Mouse (Mus musculus): ENCODE measurements at regions not wholly inside any gene's neighbourhood (a gene's known extent, or its start where the extent isn't known, plus 50 kb on each side); places are given as distances from the start of the nearest gene placed in this dataset.
A peak's percentile ranks its signal among the peaks of the same experiment; 100 is the strongest.
"Not testable (repeated sequence)": the region's sequence is repeated elsewhere in the genome, so short reads cannot be mapped to it uniquely, and the experiment has no call there.

DNA sequence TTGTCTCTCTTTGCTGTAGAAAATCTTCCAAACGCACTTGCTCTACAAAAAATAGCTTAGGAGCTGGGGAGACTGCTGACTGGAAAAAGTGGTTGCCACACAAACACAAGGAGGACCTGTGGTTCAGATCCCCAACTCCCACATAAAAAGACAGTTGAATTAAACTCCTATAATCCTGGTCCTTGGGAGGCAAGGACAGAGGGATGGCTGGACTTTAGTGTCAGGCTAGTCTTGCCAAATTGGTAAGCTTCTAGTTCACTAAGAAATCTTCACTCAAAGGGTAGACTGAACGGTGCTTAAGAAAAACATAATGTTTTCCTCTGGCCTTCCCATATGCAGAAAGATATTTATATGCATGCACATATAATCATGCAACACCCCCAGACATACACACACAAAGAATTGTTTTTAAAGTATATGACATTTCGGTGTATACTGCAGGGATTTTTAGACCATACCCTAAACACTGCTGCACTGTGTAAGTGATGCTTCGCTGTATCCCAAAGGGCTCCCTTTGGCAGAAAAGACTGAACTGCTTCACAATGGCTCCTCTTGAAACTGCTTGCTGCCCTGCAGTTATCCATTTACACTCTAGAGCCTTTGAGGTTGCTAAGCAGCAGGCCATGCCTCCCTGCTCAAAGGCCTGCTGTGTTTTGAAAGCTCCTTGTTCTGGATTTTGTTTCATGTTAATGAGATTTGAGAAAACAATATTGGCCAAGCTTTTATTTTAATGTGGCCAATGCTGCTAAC is 1299.3 kb downstream of the Zfp704 start:
- DNase-seq (ENCODE audit: low spot score), result no peak

- DNase-seq (ENCODE audit: low spot score), result no peak
These were observed 1302.6 kb downstream of the Zfp704 start for GRCm38 (mm10) chr3:8307296-8307695.

GRCm38 (mm10) chr3:8304784-8305183 is 1305.1 kb downstream of the Zfp704 start:
- no peak for DNase-seq (ENCODE audit: low spot score)

DNA sequence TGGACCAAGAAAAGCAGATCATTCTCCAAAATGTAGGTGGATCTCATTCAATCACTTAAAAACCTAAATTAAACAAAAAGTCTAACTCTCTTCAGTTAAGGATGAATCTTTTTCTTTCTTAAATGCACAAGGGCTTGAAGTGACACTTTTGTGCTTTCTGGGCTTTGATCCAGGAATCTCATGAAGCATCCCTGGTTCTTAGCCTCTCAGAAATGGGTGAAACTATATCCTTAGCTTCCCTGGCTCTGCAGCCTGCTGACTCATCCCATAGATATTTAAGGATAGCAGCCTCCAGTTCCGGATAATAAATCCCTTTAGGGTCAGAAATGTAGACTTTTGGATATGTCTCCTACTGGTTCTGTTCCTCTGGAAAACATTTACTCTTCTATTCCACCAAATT is 1316.8 kb downstream of the Zfp704 start:
- no peak for DNase-seq (ENCODE audit: low spot score)

DNA sequence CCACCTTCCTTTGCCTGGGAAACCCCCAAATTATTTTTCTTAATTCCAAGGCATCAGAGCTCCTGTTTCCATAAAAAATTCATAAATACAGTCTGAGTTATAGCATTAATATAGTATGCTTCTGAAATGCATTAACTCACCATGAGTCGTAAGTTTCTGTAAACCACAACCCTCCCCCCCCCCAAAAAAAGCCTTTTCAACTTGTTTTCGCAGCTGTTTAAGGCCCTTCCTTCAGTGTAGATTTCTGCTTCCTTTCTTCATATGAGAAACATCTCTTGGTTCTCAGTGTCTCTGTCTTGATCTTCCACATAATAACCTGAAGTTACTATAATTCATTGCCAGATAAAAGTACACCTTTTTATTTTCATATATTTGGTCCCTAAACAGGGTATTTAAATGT is 1320.3 kb downstream of the Zfp704 start:
- no peak for DNase-seq (ENCODE audit: low spot score)

- DNase-seq (ENCODE audit: low spot score), result no peak
These were observed 1321.4 kb downstream of the Zfp704 start for GRCm38 (mm10) chr3:8288437-8288836.

DNA sequence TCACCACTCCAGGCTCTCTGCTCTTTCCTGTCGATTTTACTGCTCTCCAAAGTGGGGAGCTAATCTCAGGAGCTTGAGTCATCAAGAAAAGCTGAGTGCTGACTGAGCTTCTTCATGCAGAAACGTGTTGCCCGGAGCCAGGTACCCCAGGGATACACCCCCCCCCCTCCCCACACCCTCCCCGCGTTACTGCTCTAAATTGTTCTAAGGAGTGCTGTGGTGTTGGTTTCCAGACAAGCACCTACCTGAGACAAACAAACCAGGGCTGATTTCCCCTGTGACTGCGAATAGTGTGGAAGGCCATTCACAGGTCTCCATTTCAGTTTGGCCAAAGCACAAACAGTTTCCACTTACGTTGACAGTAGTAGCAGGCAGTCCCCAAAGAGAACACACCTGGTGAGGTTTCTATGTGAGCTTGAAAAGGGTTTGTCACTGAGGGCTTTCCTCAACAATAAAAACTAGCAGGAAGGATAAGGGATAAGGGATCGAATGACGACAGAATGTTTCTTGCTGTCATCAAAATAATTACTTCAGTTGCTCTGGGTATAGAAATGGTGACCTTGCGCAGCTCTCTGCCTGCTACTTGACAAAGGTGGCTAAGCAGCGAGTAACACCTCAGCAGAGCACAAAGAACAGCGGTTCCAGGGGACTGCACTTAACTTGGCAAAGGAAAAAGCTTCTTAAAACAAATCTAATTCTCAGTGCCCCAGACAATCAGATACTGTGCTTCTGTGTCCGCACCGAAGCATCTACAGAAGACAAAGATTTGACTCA is 1325.0 kb downstream of the Zfp704 start:
- DNase-seq (ENCODE audit: low spot score), result no peak

GRCm38 (mm10) chr3:8282411-8282810 is 1327.5 kb downstream of the Zfp704 start:
- DNase-seq (ENCODE audit: low spot score), result no peak

GRCm38 (mm10) chr3:8276661-8277060 is 1333.2 kb downstream of the Zfp704 start:
- DNase-seq (ENCODE audit: low spot score), result no peak

- no peak for DNase-seq (ENCODE audit: low spot score)
These were observed 1339.0 kb downstream of the Zfp704 start for GRCm38 (mm10) chr3:8270935-8271298.

DNA sequence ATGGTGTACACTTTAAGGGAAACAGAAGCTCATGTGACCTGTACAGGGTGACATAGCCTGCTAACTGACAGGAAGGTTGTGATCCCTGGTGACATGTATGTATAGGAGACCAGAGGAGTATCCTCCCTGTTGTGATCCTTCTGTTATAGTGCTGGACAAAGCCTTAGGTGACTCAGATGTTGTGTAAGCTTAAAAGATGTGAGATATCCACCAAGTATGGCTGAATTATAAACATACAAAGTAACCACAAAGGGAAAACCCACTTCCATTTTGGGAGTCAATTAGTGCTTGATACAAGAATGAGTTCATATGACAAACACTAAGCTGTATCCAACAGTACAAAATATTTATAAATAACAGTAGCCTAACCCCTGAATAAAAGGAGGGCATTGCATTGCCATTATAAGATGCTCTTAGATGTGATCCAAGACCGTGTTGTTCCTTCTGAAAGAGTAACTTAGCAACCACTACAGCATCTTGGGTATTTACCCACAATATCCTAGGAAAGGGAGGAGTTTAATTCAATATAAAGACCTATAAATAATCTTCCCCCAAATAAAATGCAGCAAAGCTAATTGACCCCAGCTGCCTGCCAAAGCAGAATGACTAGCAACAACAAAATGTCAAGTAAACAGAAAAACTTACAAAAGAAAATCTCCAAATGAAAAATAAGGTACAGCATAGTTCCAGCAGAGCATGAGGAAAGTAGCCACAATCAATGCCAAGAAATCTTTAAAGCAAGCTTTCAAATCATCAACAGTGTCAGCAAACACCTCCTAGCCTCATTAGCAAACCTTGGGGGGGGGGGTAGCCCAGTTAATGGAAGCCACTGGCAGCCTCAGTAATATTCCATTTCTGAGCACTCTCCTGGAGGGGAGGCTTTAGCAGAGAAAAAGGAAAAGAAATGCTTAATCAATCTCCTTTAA is 1339.6 kb downstream of the Zfp704 start:
- DNase-seq (ENCODE audit: low spot score), result no peak

DNA sequence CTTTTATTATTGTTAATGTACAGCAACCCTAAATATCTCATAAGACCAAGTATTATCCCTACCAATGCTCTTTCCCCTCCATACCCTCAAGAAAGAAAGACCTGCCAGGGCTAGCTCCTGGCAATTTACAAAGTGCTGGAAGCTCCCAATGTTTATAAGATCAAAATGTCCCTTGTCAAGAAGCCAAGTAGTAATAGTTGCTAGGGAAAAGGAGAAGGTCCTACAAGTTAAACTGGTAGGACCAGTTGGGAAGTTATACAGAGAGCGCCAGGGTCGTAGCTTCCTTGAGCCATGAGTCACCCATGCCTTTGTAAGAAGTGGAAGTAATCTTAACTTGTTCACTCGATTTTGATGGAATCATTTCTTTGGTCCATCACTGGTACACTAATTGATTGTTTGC is 1344.1 kb downstream of the Zfp704 start:
- no peak for DNase-seq (ENCODE audit: low spot score)

GRCm38 (mm10) chr3:8264366-8265033 is 1345.4 kb downstream of the Zfp704 start:
- no peak for DNase-seq (ENCODE audit: low spot score)

DNA sequence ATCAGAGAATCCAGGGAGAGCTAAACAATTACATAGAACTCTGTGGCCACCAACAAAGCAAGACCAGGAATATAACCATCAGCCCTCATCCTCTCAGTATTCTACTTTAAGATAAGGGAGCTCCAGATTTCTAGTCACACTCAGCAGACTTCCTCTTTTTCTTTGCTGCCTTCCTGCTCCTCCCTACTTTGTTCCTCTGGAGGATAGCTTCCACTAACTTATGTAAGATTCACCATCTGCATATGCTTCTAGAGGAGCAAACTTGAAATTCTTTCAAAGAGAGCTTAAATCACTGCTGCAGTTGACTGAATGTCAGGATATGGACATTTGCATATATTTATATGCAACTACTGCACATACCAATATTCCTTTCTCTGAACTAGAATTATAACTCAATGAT is 1352.6 kb downstream of the Zfp704 start:
- no peak for DNase-seq (ENCODE audit: low spot score)

DNA sequence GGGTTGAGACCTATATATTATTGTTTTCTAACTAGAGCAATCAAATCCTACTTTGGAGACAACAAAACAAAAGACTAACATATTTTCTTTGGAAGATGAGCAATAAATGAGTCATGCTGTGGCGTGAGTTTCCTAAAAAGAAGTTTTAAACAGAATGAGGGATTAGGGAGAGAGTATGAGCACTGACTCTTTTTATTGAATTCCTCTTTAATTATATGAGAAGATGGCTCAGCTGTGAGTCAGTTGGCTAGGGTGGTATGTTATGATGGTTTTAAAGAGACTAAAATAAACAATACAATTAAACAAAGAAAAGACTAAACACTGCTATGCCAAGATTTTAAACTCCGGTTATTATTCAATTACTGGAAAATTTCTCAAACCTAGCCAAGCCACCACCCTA is 1357.6 kb downstream of the Zfp704 start:
- no peak for DNase-seq (ENCODE audit: low spot score)

DNA sequence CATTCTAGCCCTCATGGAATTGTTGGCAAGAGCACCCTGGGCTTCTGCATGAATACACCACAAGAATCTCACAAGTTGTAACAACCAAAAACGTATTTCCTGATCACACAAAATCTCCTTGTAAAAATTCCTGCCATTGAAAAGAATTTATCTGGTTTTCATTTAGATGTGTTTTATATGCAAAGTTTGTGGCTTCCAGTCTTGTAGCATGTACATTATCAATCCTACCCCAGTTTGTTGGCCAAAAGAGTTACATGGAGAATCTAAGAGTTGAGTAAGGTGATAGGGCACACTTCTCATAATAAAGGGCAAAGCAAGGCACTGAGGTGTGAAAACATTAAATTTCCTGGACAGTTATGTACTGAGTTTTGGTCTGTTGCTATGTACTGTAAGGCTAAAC is 1361.0 kb downstream of the Zfp704 start:
- no peak for DNase-seq (ENCODE audit: low spot score)

DNA sequence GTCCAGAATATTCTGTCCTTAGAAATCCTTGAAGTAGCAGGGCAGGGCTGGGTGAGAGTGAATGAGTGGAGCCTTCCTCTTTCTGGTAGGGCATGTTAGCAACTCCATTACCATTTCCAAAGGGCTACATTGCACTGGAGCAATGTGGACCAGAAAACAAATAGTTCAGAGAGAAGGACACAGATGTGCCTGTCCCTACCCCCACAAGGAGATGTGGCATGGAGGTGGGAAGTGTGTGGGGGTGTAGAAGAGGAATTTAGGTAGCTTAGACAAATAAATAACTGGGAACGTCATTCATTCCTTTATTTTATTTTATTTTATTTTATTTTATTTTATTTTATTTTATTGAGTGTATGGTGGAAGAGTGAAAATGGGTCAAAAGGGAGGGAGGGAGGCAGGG is 1364.1 kb downstream of the Zfp704 start:
- not testable (repeated sequence) for DNase-seq (ENCODE audit: low spot score)

DNA sequence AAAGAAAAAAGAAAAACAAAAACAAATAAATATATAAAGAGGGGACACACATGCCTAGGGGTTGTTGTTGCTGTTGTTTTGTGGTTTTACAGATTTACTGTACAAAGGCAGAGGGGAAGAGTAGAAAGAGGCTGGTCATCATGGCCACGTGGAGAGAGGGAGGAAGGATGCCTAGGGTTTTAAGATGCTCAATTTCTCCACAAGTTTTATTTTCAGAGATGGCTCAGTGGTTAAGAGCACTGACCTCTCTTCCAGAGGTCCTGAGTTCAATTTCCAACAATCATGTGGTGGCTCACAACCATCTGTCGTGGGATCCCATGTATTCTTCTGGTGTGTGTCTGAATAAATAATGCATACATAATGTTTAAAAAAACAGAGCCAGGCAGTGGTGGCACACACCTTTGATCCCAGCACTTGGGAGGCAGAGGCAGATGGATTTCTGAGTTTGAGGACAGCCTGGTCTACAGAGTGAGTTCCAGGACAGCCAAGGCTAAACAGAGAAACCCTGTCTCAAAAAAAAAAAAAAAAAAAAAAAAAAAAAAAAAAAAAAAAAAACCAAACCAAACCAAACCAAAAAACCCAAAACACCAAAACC is 1364.6 kb downstream of the Zfp704 start:
- peak; percentile 2 for DNase-seq (ENCODE audit: low spot score)

DNA sequence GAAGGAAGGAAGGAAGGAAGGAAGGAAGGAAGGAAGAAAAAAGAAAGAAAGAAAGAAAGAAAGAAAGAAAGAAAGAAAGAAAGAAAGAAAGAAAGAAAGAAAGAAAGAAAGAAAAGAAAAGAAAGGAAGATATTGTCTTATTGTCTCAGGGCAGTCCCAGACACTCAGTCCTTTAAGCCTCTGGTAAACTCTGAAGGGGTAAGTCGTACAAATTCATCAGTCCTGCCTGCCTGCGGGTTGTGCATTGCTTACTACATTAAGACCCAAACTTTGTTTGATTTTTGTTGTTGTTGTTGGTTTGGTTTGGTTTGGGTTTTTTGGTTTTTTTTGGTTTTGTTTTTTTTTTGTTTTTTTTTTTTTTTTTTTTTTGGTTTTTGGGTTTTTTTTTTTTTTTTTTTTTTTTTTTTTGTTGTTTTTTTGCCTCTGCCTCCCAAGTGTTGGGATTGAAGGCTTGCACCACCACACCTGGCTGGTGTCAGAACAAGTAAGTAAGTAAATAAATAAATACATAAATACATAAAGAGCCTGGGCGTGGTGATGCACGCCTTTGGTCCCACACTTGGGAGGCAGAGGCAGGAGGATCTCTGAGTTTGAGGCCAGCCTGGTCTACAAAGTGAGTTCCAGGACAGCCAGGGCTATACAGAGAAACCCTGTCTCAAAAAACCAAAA is 1365.2 kb downstream of the Zfp704 start:
- DNase-seq (ENCODE audit: low spot score), result not testable (repeated sequence)

DNA sequence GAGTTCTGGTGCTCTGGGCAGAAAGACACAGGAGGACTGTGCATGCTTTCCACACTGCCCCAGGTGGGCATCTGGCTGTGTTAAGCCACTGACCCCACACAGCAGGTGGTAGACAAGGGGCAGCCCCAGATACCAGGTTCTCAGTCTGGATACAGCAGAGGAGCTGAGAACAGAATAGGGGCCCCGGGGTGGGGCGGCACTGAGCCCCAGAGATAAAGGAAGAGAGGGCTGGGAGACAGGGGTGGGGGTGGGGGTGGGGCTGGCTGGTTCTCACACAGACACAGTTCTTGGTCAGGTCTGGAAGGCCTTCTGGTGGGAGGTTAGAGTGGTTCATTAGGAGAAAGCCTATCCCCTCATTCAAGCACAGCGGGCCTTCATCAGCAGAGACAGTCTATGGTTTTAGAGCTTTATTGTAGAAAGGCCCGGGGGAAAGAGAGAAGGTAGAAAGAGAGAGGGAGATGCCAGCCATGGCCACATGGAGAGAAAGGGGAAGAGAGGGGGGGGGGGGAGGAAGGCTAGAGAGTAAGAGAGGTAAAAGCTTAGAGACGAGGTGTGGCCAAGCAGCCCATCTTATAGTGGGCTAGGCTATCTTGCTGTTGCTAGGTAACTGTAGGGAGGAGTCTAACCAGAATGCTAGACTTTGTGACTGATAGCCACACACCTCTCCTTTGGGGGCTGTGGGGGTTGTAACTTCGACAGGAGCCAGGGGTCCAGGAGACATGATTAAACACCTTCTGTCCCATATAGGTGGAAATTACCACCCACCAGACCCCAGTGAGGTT is 1403.1 kb downstream of the Zfp704 start:
- no peak for DNase-seq (ENCODE audit: low spot score)

All from spleen, adult 12 weeks (tissue).